Mouse (Mus musculus) embryo, embryonic 11.5 days (tissue): ENCODE data around the gene Sde2.
A peak's percentile ranks its signal among the peaks of the same experiment; 100 is the strongest.

Source experiments
- DNase-seq: peaks from one replicate; pipeline ENCODE4 v3.0.0-alpha.2; 2012; ENCODE audit warnings: low read depth, low spot score

Gene Sde2

DNA sequence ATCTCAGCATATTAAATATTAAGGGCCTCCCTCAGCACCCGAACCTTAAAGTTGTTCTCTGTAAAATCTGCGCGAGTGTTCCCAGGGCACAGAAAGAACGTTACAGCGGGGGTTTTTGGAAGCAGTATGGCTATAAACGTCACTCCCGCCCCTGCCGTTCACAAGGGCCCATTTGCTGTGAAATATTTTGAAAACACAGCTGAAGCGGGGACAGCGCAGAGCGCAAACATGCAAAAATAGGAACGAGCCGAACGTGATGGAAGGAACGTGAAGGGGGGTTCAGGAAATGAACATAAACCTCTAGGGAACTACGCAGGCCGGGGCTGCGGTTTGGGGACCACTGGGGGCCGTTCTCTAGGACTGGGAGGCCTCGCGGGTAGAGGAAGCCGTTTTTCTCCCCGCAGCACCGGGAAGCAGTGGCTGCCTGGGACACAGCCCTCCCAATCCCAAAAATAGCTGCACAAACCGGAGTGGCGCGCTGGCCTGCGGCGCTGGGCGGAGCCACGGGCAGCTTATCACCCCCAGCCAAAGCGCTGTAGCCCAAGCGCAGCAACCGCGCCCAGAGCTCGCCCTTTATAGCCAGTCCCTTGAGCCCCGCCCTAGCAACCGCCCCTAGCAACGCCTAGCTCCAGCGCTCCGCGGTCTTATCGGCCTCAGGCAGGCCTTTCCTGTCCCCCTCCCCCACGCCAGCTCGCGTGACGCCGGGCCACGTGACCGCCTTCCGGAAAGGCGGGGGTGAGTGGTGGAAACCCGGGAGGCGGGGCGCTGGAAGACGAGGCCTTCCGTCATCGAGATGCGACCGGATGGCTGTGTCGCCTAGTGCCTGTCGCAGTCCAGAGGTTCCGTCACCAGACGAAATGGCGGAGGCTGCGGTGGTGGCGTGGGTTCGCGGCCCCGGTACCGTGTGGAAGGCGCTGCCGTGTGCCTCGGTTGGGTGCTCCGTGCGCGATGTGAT lies at the start of gene Sde2:
Gene Sde2 (plus strand): TSS at position 812 of the 955 bp plus-strand sequence.
- DNase-seq: peak; percentile 100

DNA sequence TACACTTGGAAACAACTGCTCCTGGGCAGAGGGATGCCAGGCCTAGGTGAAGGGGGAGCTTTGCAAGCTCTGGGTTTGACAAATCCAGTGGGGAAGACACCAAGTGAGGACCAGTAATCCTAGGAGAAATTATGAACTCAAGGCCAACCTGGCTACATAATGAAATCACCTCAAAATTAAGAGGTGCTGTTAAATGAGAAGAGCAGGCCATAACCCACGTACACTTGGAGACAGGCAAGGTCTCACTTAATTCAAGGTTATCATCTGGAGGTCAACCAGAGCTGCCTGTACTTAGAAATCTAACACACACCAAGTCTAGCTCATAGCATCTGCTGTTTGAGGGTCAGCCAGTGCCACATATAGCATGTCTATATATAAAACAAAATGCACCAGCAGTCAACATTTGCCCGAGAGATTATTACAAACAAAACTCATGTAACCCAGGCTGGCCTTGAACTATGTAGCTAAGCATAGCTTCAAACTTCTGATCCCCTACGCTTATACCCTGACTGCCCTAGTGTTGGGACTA lies 49.4 kb upstream of the Sde2 start:
- DNase-seq: no peak

DNA sequence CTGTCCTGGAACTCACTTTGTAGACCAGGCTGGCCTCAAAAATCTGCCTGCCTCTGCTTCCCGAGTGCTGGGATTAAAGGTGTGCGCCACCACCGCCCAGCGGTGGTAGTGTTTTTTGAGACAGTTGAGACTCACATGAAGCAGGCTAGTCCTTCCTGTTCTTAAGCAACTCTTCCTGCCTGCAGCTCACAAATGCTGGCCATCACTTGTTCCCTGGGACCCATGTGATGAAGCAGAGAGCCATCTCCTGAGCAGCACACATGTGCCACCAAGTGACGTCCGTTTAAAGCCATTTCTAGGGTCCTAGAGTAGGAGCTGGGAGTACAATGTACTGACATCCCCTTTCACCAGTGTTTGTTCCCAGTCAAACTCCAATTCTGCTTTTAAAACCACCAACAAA lies 47.0 kb upstream of the Sde2 start:
- DNase-seq: no peak

DNA sequence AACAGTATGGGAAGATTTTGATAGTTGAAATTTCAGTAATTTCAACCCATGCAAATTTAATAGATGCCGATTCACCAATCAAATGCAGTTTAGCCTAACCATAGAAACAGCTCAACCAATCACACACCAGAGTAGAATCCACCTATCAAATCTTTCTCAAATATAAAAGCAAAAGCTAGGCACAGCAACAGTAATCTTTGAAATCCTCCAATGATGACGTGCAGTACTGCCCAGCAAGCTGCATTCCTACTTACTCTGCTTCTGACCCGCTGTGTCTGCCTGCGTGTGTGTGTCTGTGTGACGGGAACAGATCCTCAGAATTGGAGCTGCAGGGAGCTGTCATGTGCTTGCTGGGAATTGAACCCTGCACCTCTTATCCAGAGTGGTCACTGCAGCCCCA lies 42.1 kb upstream of the Sde2 start:
- no peak for DNase-seq

DNA sequence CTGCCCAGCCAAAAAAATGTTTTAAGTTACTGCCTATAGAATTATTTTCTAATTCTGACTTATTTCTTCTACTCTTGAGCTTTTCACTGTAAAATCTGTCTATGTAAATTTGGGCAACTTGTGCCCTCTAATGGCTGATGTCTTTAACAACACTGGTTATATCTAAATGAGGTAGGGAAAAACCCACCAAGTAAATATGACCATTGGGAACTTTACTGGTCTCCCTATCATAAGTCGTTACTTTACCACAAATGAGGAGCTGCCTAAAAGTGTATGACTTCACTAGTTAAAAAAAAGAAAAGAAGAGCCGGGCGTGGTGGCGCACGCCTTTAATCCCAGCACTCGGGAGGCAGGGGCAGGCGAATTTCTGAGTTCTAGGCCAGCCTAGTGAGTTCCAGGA lies 40.0 kb upstream of the Sde2 start:
- no peak for DNase-seq

DNA sequence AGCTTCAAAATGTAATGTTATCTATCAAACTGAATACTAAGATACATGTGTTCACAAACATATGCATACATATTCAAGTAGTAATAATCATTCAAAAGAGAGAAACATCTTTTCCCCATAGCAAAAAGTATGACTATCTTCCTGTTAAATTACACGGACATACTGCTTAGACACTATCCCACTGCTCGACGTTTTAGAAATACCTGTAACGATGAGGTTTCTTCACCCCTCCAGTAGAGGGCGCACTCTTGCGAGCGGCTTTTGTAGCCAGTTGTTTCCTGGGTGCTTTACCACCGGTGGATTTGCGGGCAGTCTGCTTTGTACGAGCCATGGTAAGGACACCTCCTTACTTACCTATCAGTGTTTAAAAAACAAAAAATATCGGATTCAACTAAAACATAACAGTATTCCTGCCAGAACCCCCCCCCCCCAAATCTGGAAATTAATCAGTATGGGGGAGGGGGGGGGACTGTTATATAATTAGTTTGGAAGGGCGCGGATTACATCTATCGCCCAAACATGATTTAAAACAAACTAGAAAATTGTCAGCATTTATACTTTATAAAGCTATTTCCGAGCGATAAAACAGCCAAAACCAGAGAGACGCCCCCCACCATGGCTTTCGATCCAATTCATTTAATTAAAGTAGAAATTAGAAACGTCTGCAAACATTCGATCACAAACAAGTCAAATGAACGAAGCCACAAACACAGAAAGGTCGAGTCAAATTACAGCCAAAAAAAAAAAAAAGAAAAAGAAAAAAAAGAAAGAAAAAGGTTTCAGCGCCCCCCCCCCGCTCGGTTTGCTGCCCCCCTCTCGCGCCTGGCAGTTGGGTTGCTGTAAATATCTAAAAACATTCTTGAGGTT lies 39.1 kb upstream of the Sde2 start:
- no peak for DNase-seq

DNA sequence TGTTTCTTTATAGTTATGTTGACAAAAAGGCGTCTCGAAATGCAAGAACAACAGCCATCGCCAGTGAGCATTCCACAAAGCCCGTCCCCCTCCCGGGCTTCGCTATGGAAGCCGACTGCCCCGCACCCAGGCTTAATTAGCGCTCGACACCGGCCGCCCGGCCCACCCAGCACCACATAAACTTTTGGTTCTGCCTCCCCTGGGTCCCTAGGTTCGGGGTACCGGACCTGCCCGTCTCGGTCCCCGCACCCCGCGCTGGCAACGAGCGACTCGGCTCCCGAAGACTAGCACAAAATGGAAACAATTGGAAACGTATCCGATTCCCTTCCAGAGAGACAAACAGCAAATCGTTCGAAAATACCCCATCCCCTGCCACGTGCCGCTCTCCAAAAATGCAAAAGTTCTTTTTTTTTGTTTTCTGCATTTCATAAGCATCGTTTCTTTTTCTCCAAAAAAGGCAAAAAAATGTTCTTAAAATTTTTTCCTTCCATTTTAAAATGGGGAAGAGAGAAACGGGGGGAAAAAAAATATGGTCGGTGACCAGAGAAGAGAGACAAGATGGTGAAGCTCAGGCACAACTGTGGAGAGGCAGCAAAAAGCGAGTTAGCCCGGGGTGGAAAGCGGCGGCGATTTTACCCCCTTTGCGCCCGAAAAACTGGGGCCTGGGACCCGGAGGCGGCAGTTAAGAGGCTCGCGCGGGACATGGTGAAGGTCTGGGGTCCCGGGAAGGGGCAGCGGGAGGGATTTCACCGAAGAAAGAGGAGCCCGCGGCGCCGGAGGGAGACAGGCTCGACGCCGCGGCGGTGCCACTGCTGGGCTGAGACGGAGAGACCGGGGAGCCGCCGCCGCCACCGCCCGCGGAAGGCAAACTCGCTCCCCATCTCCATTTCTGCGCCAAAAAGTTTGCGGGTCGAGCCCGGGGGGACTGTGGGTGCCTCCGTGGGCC lies 38.2 kb upstream of the Sde2 start:
- DNase-seq: peak; percentile 40

DNA sequence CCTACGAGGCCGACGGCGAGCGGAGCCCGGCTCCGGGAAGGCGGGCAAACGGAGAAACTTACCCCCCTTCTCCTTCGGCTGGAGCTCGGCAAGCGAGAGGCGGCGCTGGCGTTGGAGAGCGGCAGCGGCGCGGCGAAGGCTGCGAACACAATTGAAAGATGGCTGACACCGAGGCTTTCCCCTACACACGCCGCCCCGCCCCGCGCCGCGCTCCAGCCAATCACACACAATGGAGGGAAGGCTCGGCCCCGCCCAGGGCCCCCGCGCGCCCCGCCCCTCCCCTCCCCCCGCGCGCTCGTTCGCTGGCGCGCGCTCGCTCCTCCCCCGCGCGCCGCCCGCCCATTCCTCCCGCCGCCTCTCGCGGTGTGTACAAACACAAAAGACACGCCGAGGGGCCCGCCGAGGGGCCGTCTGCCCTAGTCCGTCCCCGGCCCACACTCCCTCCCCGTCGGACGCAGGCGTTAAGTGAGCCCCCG lies 37.5 kb upstream of the Sde2 start:
- peak; percentile 90 for DNase-seq

DNA sequence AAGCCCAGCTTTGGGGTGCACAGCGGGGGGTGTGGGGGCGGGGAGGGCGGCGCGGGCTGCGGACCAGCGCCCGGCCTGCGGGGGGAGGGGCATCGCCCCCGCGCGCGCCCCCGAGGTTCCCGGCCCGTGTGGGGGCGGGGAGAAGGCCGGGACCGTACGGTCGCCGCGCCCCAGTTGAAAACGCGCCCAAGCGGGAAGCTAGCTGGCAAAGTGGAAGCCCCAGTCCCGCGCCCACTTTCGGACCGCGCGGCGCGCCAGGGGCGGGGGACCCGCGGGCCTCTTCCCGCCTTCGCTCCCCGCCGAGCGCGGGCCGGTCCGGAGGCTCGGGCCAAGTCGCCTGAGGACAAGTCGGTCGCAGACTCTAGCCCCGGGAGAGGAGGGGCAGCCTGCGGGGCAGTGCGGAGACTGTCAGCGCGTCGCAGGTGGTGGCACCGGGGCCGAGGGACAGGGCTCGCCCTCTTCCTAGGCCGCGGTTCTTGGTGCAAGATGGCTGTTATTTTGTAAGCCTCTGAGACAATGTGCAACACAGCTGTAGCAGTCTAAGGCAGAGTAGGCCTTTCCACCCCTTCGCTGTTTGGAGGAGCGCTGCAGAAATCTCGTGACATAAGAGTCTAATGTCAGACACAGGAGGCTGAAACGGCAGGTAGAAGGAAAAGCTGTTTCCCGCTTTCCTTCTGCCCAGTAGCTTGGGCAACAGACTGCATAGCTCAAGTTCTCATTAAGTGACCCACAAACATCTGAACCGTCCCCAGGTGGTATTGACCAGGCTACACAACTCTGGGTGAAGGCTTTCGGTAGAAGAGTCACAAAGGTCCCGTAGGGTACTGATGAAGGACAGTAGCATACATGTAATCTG lies 36.8 kb upstream of the Sde2 start, which contains the start of gene H3f3a:
Gene H3f3a (minus strand): TSS at position 59 of the 856 bp plus-strand sequence.
- no peak for DNase-seq

DNA sequence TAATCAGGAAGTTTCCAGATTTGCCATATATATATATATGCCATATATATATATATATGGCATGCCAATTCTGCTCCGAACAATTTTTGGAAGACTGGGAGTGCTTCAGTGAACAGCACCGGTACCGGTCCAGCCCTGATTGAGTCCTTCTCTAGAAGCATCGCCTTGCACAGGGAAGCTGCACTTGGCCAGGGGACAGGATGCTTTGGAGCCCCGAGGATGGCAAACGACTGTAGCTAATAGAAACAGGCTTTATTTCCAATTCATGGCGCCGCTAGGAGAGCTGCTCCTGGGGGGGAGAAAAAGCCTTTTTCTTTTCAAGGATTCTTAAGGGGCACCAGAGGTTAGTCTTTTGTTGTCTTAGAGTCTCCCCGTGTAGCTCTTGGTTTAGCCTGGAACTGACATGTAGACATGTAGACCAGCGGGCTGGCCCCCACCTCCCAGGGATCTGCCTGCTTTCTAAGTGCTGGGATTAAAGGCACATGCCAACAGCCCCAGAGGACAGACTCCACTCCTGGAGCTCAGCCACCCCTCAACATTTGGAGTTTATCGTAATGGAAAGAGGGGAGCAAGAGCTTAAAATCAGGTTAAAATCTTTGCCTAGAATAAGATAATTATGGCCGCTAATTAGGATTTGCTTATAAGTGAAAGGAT lies 35.4 kb upstream of the Sde2 start:
- no peak for DNase-seq

DNA sequence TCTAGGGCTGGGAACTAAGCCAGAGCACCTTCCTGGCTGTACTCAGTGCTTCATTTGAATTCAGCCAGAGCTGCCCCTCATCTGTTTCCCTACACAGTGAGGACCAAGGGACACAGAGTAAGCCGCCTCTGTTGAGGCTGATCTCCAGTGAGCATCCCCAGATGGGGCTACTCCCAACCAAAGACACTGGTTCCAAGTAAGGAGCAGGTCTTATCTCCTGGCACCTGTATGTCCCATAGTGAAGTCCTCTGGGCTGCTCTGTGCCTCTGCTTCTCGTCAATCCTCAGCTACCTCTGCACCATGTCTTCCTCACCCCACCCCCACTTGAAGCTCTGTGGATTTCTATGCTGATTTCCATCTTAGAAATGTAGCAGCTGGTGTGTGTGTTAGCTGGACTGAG lies 32.9 kb upstream of the Sde2 start:
- DNase-seq: no peak

DNA sequence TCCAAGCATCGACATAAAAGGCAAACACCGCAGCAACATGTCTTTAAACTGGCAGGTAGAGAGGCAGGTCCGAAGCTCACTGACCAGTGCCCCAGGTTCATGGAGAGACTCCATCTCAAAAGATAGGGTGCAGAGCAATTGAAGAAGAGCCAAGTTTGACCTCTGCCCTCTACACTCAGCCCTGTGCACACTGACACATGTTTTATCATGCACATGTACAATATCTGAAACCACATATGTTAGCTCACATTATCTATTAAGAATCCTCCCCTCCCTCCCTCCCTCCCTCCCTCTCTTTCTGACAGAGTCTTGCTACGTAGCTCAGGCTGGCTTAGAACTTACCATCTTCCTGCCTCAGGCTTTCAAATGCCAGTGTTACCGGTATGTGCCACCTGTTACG lies 29.8 kb upstream of the Sde2 start:
- no peak for DNase-seq

DNA sequence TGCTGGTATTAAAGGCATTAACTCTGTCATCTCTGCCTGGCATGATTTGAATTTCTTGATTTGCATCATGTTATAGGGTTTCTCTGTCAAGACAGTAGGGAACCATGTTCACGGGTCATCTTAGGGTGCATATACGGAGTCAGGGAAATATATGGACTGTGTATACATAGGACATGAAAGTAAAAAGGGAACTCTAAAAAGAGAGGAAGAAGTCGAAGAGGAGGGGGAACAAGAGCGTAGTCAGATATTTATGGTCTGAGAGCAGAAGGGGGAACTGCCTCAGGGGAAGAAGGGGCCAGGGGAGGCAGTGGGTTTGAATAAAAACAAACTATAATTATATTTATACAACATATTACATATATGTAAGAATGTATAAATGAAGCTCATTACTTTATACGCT lies 28.7 kb upstream of the Sde2 start:
- no peak for DNase-seq

DNA sequence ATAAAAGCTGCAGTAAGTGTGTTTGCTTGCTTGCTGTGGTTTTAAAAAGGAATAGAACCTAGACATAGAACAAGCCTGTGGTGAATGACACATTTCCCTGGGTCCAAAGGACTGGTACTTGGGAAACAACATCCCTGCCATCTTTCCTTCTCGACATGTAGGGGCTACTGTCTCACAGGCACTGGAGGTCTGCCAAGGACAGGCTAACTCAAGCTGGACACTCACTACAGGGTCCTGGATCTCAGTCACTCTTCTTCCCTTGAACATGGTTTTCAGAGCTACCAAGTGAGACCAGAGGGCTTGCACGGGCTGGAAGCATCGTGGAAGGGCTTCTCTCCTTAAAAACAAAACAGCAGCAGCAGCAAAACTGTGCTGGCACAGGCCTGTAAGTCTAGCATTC lies 27.2 kb upstream of the Sde2 start:
- DNase-seq: no peak

DNA sequence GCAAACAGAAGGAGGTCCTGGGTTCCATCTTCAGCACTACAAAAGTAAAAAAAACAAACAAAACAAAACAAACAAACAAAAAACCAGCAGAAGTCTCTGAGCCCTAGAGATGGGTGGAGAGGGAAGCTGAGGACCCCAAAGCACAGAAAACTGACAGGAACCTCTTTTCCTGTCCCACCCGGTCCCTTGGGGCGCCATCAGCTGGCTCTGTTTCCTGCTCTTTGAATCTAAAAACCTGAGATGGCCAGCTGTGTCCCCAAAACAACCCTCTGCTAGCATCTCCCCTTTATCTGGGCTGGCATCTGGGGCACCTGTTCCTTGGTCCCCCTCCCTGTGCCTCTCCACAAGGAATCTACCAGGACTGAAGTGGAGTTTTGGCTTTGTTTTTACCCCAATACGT lies 26.2 kb upstream of the Sde2 start:
- DNase-seq: no peak

DNA sequence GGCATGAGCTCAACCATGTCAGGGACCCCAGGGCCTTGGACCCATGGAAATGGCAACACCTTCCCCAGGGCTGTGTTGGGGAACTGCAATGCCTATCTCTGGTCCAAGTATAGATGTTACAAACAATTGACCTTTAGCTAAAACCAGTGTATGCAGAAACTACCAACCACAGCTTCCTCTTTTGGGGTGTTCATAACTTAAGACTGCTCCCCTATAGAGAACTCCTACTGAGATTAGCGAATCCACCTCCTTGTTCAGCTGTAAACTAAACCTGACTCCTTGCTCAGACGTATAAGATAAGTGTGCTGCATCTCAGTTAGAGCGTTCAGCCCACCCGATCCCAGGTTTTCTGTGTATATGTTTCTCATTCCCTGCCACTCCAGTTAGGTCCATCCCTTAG lies 24.3 kb upstream of the Sde2 start:
- DNase-seq: no peak

DNA sequence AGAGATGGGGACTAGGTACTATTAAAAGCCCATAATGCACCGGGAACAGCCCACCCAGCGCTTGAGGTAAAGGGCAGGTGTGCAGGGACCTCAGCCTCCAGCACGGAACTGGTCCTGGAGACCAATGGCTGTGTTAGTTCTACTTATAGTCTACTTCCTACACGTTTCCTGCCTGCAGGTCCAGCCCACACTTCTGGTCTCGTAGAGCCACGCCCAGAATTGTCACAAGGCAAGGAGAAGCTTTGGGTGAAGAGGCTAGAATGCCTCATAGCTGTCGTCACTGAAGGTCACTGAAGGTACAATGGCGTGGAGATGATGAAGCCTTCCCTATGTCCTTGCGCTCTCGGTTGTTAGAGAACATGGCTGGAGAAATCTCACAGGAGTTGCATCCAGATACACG lies 21.2 kb upstream of the Sde2 start:
- DNase-seq: no peak

DNA sequence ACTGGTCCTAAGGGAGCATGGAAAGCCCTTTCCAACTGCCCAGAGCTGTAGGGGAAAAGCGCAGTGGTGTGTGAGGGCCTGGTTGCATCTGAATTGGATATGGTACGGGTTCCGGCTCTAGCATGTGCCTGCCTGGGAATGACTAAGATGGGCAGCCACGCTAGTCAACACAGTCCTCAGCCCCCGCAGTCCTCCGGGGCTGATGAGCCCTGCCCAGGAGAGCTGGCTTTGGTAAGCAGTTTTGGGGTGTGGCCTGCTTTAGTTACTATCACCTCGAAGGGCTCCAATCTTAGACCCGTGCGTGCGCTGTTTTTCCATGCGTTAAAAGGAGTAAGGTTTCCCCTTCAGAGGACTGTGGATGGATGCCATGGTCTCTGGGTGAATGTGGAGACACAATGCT lies 20.8 kb upstream of the Sde2 start:
- DNase-seq: no peak

DNA sequence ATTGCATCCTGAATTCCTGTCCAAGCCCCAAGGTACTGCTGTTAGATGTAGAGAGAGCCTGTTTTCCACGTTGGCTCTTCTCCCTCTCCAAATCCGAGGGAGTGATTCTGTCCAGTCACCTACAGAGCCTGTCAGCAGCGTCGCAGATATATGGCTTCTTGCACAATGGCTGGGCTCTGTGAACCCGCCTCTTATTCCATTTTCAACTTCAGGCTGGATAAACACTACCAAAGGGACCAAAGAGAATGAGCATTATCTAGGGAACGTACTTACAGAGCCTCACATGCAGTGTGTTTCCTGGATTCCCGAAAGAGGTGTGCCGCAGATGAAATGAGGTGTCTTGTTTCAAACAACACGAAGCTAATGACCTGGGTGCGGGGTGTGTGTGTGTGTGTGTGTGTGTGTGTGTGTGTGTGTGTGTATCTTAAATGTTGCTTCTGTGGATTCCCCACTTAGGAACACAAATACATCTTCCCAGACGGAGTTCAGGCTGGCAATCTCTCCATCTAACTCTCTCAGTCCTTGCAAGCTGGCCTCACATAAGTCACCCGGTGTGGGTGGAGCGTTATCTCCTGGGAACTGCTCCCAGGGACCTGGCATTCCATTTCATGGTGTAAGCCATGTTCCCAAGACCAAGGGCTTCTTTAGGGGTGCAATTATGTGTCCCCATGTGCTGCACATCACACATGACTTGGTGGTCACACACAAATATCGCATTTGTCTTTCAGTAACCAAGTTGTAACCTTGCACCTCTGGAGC lies 20.2 kb upstream of the Sde2 start:
- no peak for DNase-seq
